Mouse (Mus musculus) testis, adult 2 months (tissue): ENCODE results near the gene Gm2974.
"Not testable (repeated sequence)": the region's sequence is repeated elsewhere in the genome, so short reads cannot be mapped to it uniquely, and the experiment has no call there.

Source experiments
- CTCF ChIP-seq: fragments of 200-500 bp; IDR thresholded peaks from 2 replicates; pipeline ENCODE4 v1.5.1; 2012; ENCODE audit warnings: low read depth, mild to moderate bottlenecking, inconsistent platforms, low read length, moderate library complexity; ENCODE audit not compliant: control insufficient read depth, insufficient read depth, insufficient replicate concordance
- POLR2A ChIP-seq: fragments of 200-500 bp; IDR thresholded peaks from 2 replicates; pipeline ENCODE4 v1.6.1; 2012; ENCODE audit warnings: low read depth, mild to moderate bottlenecking, inconsistent platforms, low read length, moderate library complexity; ENCODE audit not compliant: control insufficient read depth

GRCm38 (mm10) chr14:4249331-4249730, 67.0 kb downstream of the Gm2974 start, which contains the start of gene Gm3138:
- not testable (repeated sequence) for TF ChIP-seq POLR2A, CTCF
